Mouse (Mus musculus) left cerebral cortex, postnatal 36 days (tissue): ENCODE results near the gene Pgm1. TPM values are rescaled to one million over a fixed set of nuclear protein-coding genes. Genes with fewer than 3 reads are reported as not detected.

Source experiments
- DNase-seq, 2 experiments: peaks; one replicate each; pipeline ENCODE4 v3.0.0; 2021 to 2022; ENCODE audit warnings: low spot score in 2 of 2, mixed read lengths in 1 of 2
- intact Hi-C: fragments of 180-260 bp; cut with DNase I; formaldehyde crosslinking; loops from one replicate; pipeline ENCODE4 v1.15.1; 2025
- total RNA-seq, 2 experiments: library from RNA; stranded (reverse); gene quantifications; 2 replicates each; pipeline ENCODE4 v1.2.3; 2021

The Pgm1 gene
- 10 to 100 TPM; 52.5 to 53.8 TPM for total RNA-seq

- DNase-seq: peak in 1 of 2 experiments; percentile 79
- intact Hi-C loops: no loop called here
These were observed at the start of gene Pgm1 for GRCm38 (mm10) chr4:99929149-99929612. Gene Pgm1 (plus strand): TSS chr4:99929414.

- intact Hi-C loops: no loop called here
- no peak for DNase-seq
These were observed 47.3 kb upstream of the Pgm1 start for GRCm38 (mm10) chr4:99881882-99882281.

- no peak for DNase-seq
- intact Hi-C loops: no loop called here
These were observed 46.8 kb upstream of the Pgm1 start for GRCm38 (mm10) chr4:99882405-99882804.

- DNase-seq: no peak
- intact Hi-C loops: no loop called here
These were observed 15.2 kb upstream of the Pgm1 start for GRCm38 (mm10) chr4:99913894-99914451.

GRCm38 (mm10) chr4:99926380-99926779 is 2.8 kb upstream of the Pgm1 start:
- DNase-seq: no peak
- intact Hi-C loops: no loop called here

- intact Hi-C loops: no loop called here
- no peak for DNase-seq
These were observed 693 bp upstream of the Pgm1 start for GRCm38 (mm10) chr4:99928521-99928920.

- DNase-seq: peak; percentile 81
- intact Hi-C loops: no loop called here
These were observed 651 bp downstream of the Pgm1 start, which contains the start of gene Itgb3bp for GRCm38 (mm10) chr4:99929613-99930517. Gene Itgb3bp (minus strand): TSS chr4:99929813.

- intact Hi-C loops: no loop called here
- no peak for DNase-seq
These were observed 1.5 kb downstream of the Pgm1 start for GRCm38 (mm10) chr4:99930518-99931239.

- no peak for DNase-seq
- intact Hi-C loops: no loop called here
These were observed 2.0 kb downstream of the Pgm1 start for GRCm38 (mm10) chr4:99931240-99931580.

- intact Hi-C loops: no loop called here
These were observed 2.6 kb downstream of the Pgm1 start for GRCm38 (mm10) chr4:99931807-99932206.

GRCm38 (mm10) chr4:99934859-99935258 is 5.6 kb downstream of the Pgm1 start:
- DNase-seq: no peak
- intact Hi-C loops: no loop called here

More at GRCm38 (mm10) chr4:99931807-99932206, 2.6 kb downstream of the Pgm1 start:
- no peak for DNase-seq

GRCm38 (mm10) chr4:99936278-99936677 is 7.1 kb downstream of the Pgm1 start:
- intact Hi-C loops: no loop called here
- DNase-seq: no peak

- intact Hi-C loops: loop anchor here (5.0 kb wide), 1 partner anchor 597 kb away; no protein-coding TSS in a partner anchor
- DNase-seq: no peak
These were observed 10.7 kb downstream of the Pgm1 start for GRCm38 (mm10) chr4:99939711-99940505.

GRCm38 (mm10) chr4:99941655-99942414 is 12.6 kb downstream of the Pgm1 start:
- intact Hi-C loops: loop anchor here (5.0 kb wide), 1 partner anchor 595 kb away; no protein-coding TSS in a partner anchor
- DNase-seq: no peak

GRCm38 (mm10) chr4:99944606-99945005 is 15.4 kb downstream of the Pgm1 start:
- no peak for DNase-seq
- intact Hi-C loops: loop anchor here (5.0 kb wide), 2 partner anchors 463 to 593 kb away; no protein-coding TSS in a partner anchor

- DNase-seq: no peak
- intact Hi-C loops: loop anchor here (5.0 kb wide), 1 partner anchor 462 kb away; no protein-coding TSS in a partner anchor
These were observed 15.8 kb downstream of the Pgm1 start for GRCm38 (mm10) chr4:99945011-99945410.

- no peak for DNase-seq
- intact Hi-C loops: loop anchor here (5.0 kb wide), 1 partner anchor 461 kb away; no protein-coding TSS in a partner anchor
These were observed 17.3 kb downstream of the Pgm1 start for GRCm38 (mm10) chr4:99946516-99946915.

GRCm38 (mm10) chr4:99947192-99947591 is 18.0 kb downstream of the Pgm1 start:
- intact Hi-C loops: loop anchor here (5.0 kb wide), 1 partner anchor 460 kb away; no protein-coding TSS in a partner anchor
- no peak for DNase-seq
